Mouse (Mus musculus) heart, embryonic 16.5 days (tissue): ENCODE measurements around the gene Camk2g. TPM values are rescaled to one million over a fixed set of nuclear protein-coding genes. Genes with fewer than 3 reads are reported as not detected.

ENCODE experiments used
- ATAC-seq: fragments of 200-750 bp; cut with Nextera tagmentation; replicated peaks from 2 replicates; pipeline ENCODE4 v1.8.0; 2017; ENCODE audit warnings: moderate number of reproducible peaks; ENCODE audit not compliant: insufficient read depth, low FRiP score; ENCODE audit errors: extremely low read depth
- H3K27ac ChIP-seq: fragments of 300-500 bp; sonication (generic); 2 replicates; pipeline ENCODE4 v1.5.1; 2014; ENCODE audit warnings: mild to moderate bottlenecking, low read length, control low read depth, moderate library complexity
- H3K27me3 ChIP-seq: fragments of 300-500 bp; sonication (generic); 2 replicates; pipeline ENCODE4 v1.6.1; 2014; ENCODE audit warnings: low read length, mixed read lengths; ENCODE audit not compliant: control insufficient read depth, insufficient read depth
- H3K36me3 ChIP-seq: fragments of 300-500 bp; sonication (generic); 2 replicates; pipeline ENCODE4 v1.6.1; 2014; ENCODE audit not compliant: control insufficient read depth, insufficient read depth
- H3K4me1 ChIP-seq: fragments of 300-500 bp; sonication (generic); 2 replicates; pipeline ENCODE4 v1.6.1; 2014; ENCODE audit warnings: low read length, mixed read lengths; ENCODE audit not compliant: control insufficient read depth, insufficient read depth
- H3K4me2 ChIP-seq: fragments of 300-500 bp; sonication (generic); 2 replicates; pipeline ENCODE4 v1.6.1; 2014; ENCODE audit warnings: low read depth, mild to moderate bottlenecking, control low read depth, low read length
- H3K4me3 ChIP-seq: fragments of 300-500 bp; sonication (generic); 2 replicates; pipeline ENCODE4 v1.5.1; 2014; ENCODE audit warnings: mild to moderate bottlenecking, control low read depth, low read length
- H3K9ac ChIP-seq: fragments of 300-500 bp; sonication (generic); 2 replicates; pipeline ENCODE4 v1.6.1; 2014; ENCODE audit warnings: low read length, control low read depth
- H3K9me3 ChIP-seq: fragments of 300-500 bp; sonication (generic); replicated peaks from 2 replicates; pipeline ENCODE4 v1.6.1; 2016; ENCODE audit warnings: low read length; ENCODE audit not compliant: control insufficient read depth
- WGBS: fragments of 180-500 bp; shearing (Covaris S2); extraction: QIAGEN DNeasy Blood & Tissue Kit; methylation state at CpG from one replicate; pipeline ENCODE4 v1.1.7; 2014; 5-methylcytosine and 5-hydroxymethylcytosine counted together
- polyA plus RNA-seq: library from polyadenylated mRNA; unstranded; fragments of >200 nt; fragmentation: Nextera tagmentation; extraction: Ambion mirVana; gene quantifications from 2 replicates; pipeline ENCODE4 v1.2.1, GENCODE M21; 2015

Gene Camk2g
- polyA plus RNA-seq, 1 experiment from 2014 or later: 103 TPM

GRCm38 (mm10) chr14:20733041-20733951 lies 60.6 kb downstream of the Camk2g start:
- Histone ChIP-seq H3K4me2 (peak overlapping the region; percentile 92), H3K27me3 (no peaks in the 10 kb centered on the region), H3K36me3 (peaks cover 41% of the 10 kb centered on the region), H3K4me1 (peaks cover 25% of the 10 kb centered on the region), H3K9ac (peak overlapping the region; percentile 95), H3K4me3 (peak overlapping the region; percentile 88), H3K9me3 (no peaks in the 10 kb centered on the region), H3K27ac (peak overlapping the region; percentile 93)
- no peak; the same call in 1 of the 2 replicates for ATAC-seq
- whole genome bisulfite sequencing: 42% methylated on average over 12 of the region's 12 CpGs

DNA sequence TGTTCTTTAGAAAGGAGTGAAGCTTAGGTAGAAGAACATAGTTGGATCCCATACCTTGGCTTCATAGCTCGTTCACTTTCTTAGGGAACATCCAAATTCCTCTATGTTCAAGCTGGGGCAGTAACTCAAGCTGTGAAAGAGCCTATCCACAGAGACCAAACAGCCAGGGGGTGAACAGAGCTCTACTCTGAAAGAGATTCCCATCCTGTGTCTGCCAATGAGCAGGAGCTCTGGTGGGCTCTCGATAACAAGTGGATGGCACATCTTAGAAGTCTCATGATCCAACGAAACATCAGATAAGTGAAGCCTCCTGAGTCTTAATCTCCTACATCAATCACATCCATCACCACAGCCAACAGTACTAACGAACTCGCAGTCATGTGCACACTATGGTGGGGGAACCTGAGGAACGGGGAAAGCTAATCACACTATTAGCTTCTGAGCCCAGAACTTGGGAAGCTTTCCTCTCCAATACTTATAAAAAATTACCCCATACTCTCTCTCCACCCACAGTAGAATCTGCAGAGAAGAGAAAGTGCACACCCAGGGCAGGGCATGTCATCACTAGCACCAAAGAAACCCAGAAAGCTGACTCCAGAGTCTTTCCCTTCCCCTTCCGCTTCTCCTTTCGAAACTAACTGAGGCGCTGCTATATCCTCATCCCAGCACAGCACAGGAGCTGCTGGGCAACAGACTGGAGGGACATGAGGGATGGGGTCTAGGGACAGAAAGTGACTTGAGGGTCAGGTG lies 62.9 kb downstream of the Camk2g start:
- H3K27ac ChIP-seq: no peak overlapping the region
- no peaks in the 10 kb centered on the region for H3K27me3 ChIP-seq
- no peak for ATAC-seq
- WGBS: 80% methylated on average over 9 of the region's 9 CpGs
- no peak overlapping the region for H3K4me2 ChIP-seq
- peaks cover 22% of the 10 kb centered on the region for H3K4me1 ChIP-seq
- H3K4me3 ChIP-seq: no peak overlapping the region
- H3K36me3 ChIP-seq: peaks cover 45% of the 10 kb centered on the region
- H3K9me3 ChIP-seq: no peaks in the 10 kb centered on the region
- no peak overlapping the region for H3K9ac ChIP-seq

DNA sequence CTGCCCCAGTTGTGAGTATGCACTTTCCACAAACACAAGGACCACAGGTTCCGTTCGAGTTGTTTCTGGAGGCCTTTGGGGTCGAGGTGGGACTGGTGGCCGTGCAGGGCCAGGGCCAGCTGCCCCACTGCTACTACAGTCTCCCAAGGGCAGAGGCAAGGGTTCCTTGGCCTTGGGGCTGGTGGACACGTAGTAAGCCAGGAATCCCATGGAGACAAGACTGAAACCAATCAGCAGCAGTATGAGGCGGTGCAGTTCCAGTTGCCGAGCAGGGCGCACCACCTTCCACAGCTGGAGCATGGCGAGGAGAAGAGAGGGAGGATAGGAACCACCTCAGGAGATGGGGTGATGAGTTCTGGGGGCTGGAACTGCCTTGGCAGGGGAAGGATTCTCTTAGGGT lies 64.0 kb downstream of the Camk2g start:
- no peak for ATAC-seq
- no peak overlapping the region for H3K9ac ChIP-seq
- H3K4me1 ChIP-seq: peaks cover 23% of the 10 kb centered on the region
- H3K27ac ChIP-seq: no peak overlapping the region
- no peaks in the 10 kb centered on the region for H3K27me3 ChIP-seq
- WGBS: 86% methylated on average over 9 of the region's 9 CpGs
- no peak overlapping the region for H3K4me3 ChIP-seq
- no peak overlapping the region for H3K4me2 ChIP-seq
- H3K36me3 ChIP-seq: peaks cover 47% of the 10 kb centered on the region
- no peaks in the 10 kb centered on the region for H3K9me3 ChIP-seq

DNA sequence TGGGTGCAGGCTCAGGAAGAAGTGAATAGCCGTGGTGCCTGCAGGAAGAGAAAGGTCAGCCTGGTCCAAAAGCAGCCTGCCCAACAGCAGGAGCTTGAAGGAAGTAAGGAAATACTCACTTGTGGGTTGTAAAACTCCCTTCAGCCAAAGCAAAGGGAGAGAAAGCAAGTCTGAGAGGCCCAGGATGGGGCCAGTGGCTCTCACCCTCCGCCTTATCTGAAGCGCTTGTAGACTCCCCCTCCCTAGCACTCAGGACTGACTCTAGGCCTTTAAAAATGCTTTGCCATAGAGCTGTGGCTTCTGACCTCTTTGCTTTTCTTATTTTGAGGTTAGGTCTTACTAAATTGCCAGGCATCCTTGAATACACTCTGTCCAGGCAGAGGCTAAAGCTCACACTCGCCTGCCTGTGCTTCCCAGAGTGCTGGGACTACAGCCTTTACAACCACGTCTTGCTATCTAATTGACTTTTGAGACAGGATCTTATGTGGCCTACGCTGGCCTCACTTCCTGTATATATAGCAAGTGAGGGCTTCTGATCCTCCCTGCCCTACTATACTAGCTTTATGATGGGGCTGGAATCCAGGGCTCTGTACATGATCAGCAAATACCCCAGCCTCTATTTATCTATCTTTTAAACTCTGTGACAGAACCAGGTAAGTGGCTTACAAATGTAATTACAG lies 68.1 kb downstream of the Camk2g start:
- WGBS: 42% methylated on average over 6 of the region's 6 CpGs
- Histone ChIP-seq H3K9me3 (no peaks in the 10 kb centered on the region), H3K27me3 (no peaks in the 10 kb centered on the region), H3K9ac (peak overlapping the region; percentile 41; the same call in 1 of the 2 replicates), H3K36me3 (peaks cover 75% of the 10 kb centered on the region), H3K4me2 (no peak overlapping the region), H3K27ac (peak overlapping the region; percentile 48), H3K4me1 (peaks cover 11% of the 10 kb centered on the region), H3K4me3 (no peak overlapping the region)
- ATAC-seq: no peak

DNA sequence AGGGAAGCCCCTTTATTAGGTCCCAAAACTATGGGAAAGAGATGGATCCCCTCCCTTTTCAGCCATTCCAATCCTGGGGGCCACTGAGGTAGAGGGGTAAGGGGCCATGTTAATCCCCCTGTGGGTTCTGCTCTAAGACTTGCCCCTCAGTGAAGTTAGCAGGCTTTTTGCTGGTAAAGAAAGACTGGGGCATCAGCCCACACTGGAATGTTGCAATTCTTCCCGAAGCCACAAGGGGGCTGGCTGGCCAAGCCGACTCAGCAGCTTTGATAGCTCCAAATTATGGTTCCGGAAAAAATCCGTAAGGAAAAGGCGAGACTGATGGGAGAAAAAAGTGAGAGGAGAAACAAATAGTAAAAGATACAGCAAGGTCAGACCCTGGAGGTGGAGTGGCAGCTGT lies 69.8 kb downstream of the Camk2g start:
- Histone ChIP-seq H3K27me3 (no peaks in the 10 kb centered on the region), H3K9me3 (no peaks in the 10 kb centered on the region), H3K9ac (no peak overlapping the region), H3K4me1 (peaks cover 11% of the 10 kb centered on the region), H3K27ac (no peak overlapping the region), H3K36me3 (peaks cover 70% of the 10 kb centered on the region), H3K4me2 (no peak overlapping the region), H3K4me3 (no peak overlapping the region)
- no peak for ATAC-seq
- 23% methylated on average over 5 of the region's 5 CpGs for WGBS

DNA sequence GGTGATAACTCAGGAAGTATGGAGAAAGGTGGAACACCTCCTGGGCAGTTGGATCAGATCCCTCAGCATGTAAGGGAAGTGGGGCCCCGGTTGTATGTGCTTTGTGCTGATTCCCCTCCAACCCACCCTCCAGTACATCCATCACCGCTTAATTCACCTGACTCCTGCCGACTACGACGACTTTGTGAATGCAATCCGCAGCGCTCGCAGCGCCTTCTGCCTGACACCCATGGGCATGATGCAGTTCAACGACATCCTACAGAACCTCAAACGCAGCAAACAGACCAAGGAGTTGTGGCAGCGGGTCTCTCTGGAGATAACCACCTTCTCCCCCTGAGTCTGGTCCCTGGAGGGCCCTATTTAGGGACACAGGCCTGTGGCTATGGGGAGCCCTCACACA lies 70.9 kb downstream of the Camk2g start:
- no peaks in the 10 kb centered on the region for H3K27me3 ChIP-seq
- no peaks in the 10 kb centered on the region for H3K9me3 ChIP-seq
- no peak overlapping the region for H3K4me3 ChIP-seq
- H3K36me3 ChIP-seq: peaks cover 72% of the 10 kb centered on the region
- no peak overlapping the region for H3K4me2 ChIP-seq
- ATAC-seq: no peak
- H3K4me1 ChIP-seq: peaks cover 11% of the 10 kb centered on the region
- 87% methylated on average over 12 of the region's 12 CpGs for WGBS
- H3K27ac ChIP-seq: no peak overlapping the region
- H3K9ac ChIP-seq: no peak overlapping the region

GRCm38 (mm10) chr14:20721371-20721770 lies 72.5 kb downstream of the Camk2g start:
- H3K9me3 ChIP-seq: no peaks in the 10 kb centered on the region
- peaks cover 70% of the 10 kb centered on the region for H3K36me3 ChIP-seq
- no peak overlapping the region for H3K9ac ChIP-seq
- H3K4me3 ChIP-seq: no peak overlapping the region
- no peak overlapping the region for H3K4me2 ChIP-seq
- no peak overlapping the region for H3K27ac ChIP-seq
- H3K27me3 ChIP-seq: no peaks in the 10 kb centered on the region
- no peak for ATAC-seq
- peaks cover 11% of the 10 kb centered on the region for H3K4me1 ChIP-seq
- WGBS: 82% methylated on average over 4 of the region's 4 CpGs

DNA sequence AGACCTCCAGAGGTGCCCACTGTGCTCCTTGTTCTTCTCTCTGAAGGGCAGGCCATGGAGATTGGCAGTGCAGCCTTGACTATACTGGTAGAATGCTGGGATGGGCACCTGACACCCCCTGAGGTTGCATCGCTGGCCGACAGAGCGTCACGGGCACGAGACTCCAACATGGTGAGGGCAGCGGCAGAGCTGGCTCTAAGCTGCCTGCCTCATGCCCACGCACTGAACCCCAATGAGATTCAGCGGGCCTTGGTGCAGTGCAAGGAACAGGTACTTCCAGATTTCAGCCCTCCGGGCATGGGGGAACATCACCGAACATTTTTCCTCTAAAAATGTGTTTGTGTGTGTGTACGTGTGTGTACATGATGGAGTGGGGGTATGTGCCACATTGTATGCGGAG lies 74.1 kb downstream of the Camk2g start:
- no peak overlapping the region for H3K4me2 ChIP-seq
- no peak overlapping the region for H3K4me3 ChIP-seq
- H3K4me1 ChIP-seq: no peaks in the 10 kb centered on the region
- WGBS: 93% methylated on average over 12 of the region's 12 CpGs
- peaks cover 74% of the 10 kb centered on the region for H3K36me3 ChIP-seq
- ATAC-seq: no peak
- H3K9ac ChIP-seq: no peak overlapping the region
- no peak overlapping the region for H3K27ac ChIP-seq
- no peaks in the 10 kb centered on the region for H3K27me3 ChIP-seq
- H3K9me3 ChIP-seq: no peaks in the 10 kb centered on the region
